Mouse (Mus musculus): ENCODE data around the gene Pde4b.
"Not testable (repeated sequence)": the region's sequence is repeated elsewhere in the genome, so short reads cannot be mapped to it uniquely, and the experiment has no call there.

Pde4b gene

GRCm38 (mm10) chr4:102087091-102087565, at the start of gene Pde4b:
TSS of gene Pde4b (plus strand) at chr4:102087543.
- in situ Hi-C loops (cut with MseI, MboI), result no loop called here

- in situ Hi-C loops (cut with MseI, MboI), result no loop called here
Measured at GRCm38 (mm10) chr4:102040190-102040589, 47.2 kb upstream of the Pde4b start.

GRCm38 (mm10) chr4:102045183-102046140, 41.9 kb upstream of the Pde4b start:
- in situ Hi-C loops (cut with MseI, MboI), result no loop called here

- in situ Hi-C loops (cut with MseI, MboI), result not testable (repeated sequence)
Measured at GRCm38 (mm10) chr4:102049368-102049767, 38.0 kb upstream of the Pde4b start.

GRCm38 (mm10) chr4:102061322-102061721, 26.0 kb upstream of the Pde4b start:
- in situ Hi-C loops (cut with MseI, MboI), result no loop called here

GRCm38 (mm10) chr4:102069314-102069713, 18.0 kb upstream of the Pde4b start:
- in situ Hi-C loops (cut with MseI, MboI), result no loop called here

GRCm38 (mm10) chr4:102086336-102086735, 1.0 kb upstream of the Pde4b start:
- in situ Hi-C loops (cut with MseI, MboI), result no loop called here

DNA sequence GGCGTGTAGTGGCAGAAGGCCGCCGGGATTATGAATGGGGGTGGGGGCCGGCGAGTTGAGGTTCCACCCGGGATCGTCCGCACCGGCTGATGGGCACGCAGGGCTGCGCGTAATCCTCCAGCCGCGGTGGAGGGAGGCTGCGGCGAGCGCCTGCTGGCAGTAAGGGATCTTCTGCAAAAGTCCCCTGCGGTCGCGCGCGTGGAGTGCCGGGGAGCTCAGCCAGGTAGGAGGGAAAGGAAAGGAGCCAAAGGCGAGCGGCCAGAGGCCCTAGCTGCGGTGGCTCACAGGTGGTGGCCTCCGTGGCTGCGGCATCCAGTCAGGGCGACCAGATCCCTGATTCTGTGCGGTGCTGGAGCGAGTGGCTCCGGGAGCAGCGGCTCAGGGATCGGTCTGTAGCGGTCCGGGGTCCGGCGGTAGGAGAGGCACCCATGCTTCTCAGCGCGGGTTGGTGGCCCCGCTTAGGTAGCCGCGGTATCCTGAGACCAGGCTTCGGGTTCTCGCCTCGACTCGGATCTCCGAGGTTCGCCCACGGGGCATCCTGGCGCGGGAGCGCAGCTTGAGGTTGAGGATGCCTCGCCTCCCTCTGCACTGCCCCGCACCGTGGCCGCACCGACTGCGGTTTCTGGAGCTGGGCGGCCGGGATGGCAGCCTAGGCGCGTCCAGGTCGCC, 357 bp downstream of the Pde4b start:
- in situ Hi-C loops (cut with MseI, MboI), result no loop called here

GRCm38 (mm10) chr4:102088235-102088867, 1.0 kb downstream of the Pde4b start:
- in situ Hi-C loops (cut with MseI, MboI), result no loop called here

DNA sequence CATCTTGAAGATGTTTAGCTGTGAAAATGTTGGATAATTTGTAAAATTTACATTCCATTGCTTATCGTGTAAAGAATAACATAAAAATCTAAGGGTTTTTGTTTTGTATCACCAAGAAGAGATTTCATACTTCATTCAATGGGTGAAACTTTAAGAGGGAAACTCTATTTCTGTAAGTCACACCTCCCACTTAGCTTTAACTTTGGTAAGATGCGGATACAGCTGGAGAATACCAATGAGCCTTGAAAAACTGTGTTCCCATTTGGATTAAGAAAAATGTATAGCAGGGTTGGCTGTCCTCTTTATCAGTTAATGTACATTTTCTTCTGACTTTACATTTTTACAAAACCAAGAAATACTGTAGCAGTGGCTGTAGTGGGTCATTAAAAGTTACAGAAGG, 8.5 kb downstream of the Pde4b start:
- in situ Hi-C loops (cut with MseI, MboI), result no loop called here

GRCm38 (mm10) chr4:102102241-102102640, 14.9 kb downstream of the Pde4b start:
- in situ Hi-C loops (cut with MseI, MboI), result no loop called here

GRCm38 (mm10) chr4:102104534-102105014, 17.2 kb downstream of the Pde4b start:
- in situ Hi-C loops (cut with MseI, MboI), result no loop called here

DNA sequence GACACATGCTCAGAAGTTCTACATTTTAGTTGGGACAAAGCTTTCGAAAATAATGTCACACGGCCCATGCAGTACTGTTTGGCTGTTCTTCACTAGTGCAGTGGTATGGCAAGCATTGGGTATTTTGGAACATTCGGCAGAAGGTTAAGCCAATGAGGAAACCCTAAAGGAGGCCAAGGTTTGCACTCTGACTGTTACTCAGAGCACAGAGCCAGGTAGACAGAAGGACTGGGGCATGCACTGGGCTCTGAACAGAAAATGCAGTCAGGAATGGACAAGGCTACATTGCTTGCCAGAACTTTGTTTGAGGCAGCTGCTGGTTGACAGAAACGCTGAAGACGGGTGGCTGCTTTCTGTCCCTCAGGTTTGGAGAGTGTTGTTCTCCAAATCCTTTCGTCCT, 19.4 kb downstream of the Pde4b start:
- in situ Hi-C loops (cut with MseI, MboI), result no loop called here

- in situ Hi-C loops (cut with MseI, MboI), result no loop called here
Measured at GRCm38 (mm10) chr4:102119454-102119853, 32.1 kb downstream of the Pde4b start.

DNA sequence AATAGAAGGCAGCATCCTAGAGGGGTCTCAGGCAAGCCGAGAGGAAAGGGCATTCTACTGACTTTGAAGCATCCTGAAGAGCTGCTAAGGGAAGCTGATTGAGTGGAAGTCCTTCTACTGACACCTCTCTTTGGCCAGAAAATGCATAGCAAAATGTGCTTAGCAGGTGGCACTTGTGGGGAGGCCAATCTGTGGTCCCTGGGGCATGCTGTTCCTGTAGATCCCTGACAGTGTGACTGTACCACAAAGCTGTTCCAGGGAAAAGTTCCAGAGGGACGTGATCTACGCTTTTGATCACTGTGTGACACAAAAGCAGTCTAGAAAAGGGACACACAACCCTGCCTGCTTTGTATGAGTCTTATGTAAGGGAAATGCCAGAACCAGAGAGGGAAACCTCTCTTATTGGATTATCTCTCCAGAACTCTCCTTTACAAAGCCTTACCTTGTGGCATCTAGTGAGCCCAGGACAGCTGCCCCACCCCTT, 49.1 kb downstream of the Pde4b start:
- in situ Hi-C loops (cut with MseI, MboI), result no loop called here

GRCm38 (mm10) chr4:102138346-102138745, 51.0 kb downstream of the Pde4b start:
- in situ Hi-C loops (cut with MseI, MboI), result no loop called here

- in situ Hi-C loops (cut with MseI, MboI), result no loop called here
Measured at GRCm38 (mm10) chr4:102141241-102141640, 53.9 kb downstream of the Pde4b start.

GRCm38 (mm10) chr4:102148766-102149165, 61.4 kb downstream of the Pde4b start:
- in situ Hi-C loops (cut with MseI, MboI), result no loop called here

- in situ Hi-C loops (cut with MseI, MboI), result no loop called here
Measured at GRCm38 (mm10) chr4:102159178-102159577, 71.8 kb downstream of the Pde4b start.

DNA sequence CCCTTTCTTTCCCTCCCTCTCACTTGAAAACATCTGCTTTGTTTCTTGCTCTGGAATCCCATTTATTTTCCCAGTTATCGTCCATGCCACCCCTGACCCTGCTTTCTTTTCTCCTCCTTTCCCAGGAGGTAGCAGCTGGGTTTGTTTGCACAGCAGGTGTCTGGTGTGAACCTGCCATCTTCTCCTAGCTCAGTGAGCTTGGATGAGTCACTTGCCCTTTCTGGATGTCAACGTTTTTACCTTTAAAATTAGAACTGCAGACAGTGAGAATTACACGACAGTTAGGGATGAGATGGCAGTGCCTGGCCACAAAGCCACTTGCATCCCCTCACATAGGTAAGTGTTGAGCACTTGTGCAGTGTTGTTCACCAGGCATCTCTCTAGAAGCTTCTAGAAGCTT, 84.3 kb downstream of the Pde4b start:
- in situ Hi-C loops (cut with MseI, MboI), result no loop called here

- in situ Hi-C loops (cut with MseI, MboI), result no loop called here
Measured at GRCm38 (mm10) chr4:102172711-102173213, 85.4 kb downstream of the Pde4b start.

GRCm38 (mm10) chr4:102175985-102176384, 88.6 kb downstream of the Pde4b start:
- in situ Hi-C loops (cut with MseI, MboI), result no loop called here
